Mouse (Mus musculus) fibroblast of lung, adult 2 months (primary cell): Measurements from ENCODE around the gene Rbm34.
"Not testable (repeated sequence)": the region's sequence is repeated elsewhere in the genome, so short reads cannot be mapped to it uniquely, and the experiment has no call there.

Experiments used
- DNase-seq: peaks from one replicate; pipeline ENCODE4 v3.0.0-alpha.2; 2011; ENCODE audit warnings: low read depth

Rbm34 gene

DNA sequence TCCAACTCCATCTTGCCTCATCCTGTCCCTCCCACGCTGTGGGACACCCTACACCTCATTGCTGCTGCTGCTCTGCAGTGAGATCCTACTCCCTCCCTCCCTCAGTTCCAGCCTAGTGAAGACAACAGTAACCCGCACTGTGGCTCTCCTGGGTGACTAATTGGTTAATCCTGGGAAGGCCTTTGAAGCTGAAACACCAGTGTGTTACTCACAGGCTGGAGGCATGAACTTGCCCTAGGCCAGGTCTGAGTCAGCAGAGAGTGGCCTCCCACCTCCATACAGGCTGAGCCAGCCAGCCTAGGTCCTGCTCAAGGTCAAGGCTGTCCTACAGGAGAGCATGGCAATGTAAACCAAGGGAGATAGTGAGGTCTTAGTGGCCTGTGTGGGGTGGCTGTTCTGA lies 51.6 kb downstream of the Rbm34 start:
- DNase-seq = peak; percentile 81

DNA sequence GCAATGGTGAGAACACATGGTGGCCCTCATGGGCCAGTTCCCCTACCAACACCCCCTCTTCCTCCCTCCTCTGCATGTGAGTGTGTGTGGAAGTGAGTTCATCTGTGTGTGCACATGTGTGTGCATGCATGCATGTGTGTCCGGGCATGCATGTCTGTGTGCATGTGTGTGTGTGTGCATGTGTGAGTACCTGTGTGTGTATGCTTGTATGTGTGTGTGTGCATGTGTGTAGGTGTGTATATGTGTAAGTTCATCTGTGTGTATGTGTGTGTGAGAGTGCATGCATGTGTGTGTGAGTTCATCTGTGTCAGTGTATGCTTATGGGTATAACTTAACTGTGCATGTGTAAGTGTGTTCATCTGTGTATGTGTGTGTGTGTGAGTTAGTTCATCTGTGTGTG lies 52.5 kb downstream of the Rbm34 start:
- DNase-seq = no peak

DNA sequence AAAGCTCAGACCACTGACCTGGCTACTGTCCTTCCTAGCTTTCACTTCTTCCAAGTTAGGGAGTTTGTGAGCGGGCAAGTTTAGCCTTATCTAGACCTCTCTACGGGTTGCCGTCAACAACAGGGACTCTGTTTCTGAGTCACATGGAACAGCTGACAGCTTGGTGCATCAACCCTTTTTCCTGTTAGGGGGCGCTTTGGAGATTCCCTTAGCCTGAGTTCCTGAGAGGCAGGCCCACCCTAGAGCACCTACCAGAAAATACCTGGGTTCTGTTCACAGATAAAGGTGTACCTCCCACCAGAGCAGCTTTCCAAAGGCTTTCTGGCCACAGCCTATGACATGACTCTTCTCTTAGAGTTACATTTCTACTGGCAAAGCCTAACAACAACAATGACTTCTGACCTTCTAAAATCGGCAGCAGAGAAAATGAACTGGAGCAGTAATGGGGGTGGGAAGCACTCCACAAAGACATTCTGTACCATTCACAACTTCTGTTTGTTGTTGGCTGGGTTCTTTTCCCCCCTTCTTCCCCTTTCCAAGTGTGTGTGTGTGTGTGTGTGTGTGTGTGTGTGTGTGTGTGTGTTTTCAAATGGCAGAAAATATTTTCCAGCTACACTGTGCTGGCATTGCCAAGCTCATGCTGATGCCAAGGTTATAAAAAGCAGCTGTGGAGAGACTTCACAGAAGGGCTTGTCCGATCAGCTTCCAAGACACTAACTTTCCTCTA lies 53.5 kb downstream of the Rbm34 start:
- DNase-seq = no peak

DNA sequence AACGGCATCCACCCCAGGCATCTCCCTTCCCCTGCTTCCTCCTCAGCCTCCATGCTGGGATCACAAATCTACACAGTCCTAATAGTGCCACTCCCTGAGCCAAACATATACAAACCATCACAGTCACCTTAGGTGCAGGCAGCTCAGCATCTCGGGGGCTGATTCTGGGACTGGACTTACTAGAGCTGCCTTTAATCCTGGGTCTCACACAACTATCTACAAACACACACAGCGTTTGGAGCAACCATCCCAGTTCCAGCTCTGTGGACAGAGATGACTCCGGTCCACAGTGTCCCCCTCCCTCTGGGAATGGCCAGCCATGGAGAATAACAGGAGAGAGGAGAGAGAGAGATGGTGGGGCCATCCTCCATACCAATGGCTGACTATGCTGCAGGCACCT lies 54.3 kb downstream of the Rbm34 start:
- DNase-seq = no peak

DNA sequence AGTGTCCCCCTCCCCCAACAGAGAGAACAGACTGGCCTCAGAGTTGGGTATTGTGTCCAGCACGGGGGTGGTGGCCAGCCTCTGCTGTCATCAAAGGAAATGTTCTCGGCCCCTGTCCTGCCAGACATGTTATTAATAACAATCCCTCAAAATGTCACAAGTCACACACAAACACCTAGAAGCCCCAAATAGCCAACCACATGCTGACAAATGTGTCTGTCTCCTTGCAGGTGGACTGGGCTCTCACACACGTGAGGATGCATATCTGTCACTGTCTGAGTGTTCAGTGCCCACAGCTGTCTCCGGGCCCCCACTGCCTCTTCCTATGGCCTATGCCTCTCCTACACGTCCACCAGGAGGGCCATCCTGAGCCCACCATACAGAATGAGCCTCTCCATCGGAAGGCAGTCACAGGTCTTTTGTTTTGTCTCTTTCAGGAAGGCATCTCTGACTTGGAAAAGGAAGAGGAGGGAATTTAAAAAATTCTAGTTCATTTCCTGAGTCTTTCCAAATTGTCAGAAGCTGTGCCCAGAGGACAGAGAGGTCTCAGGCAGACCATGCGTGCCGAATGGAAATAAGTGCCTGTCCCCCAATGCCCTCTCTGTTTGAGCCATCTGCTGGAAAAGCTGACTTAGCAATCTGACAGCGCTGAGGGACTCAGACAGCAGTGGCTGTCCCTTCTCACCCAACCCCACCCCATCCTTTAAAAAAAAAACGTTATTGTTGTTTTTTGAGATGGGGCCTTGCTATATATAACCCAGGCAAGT lies 56.1 kb downstream of the Rbm34 start:
- DNase-seq = no peak

DNA sequence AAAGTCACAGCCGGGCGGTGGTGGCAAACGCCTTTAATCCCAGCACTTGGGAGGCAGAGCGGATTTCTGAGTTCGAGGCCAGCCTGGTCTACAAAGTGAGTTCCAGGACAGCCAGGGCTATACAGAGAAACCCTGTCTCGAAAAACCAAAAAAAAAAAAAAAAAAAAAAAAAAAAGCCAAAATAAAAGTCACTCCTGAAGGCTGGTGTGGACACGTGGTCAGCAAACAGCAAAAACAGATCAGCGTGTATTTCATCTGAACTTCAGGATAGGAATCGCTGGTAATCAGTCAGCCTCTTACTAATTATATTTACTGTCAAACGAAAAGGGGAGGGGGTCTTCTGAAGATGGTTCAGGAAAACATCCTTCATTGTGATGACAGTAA lies 56.8 kb downstream of the Rbm34 start:
- not testable (repeated sequence) for DNase-seq

DNA sequence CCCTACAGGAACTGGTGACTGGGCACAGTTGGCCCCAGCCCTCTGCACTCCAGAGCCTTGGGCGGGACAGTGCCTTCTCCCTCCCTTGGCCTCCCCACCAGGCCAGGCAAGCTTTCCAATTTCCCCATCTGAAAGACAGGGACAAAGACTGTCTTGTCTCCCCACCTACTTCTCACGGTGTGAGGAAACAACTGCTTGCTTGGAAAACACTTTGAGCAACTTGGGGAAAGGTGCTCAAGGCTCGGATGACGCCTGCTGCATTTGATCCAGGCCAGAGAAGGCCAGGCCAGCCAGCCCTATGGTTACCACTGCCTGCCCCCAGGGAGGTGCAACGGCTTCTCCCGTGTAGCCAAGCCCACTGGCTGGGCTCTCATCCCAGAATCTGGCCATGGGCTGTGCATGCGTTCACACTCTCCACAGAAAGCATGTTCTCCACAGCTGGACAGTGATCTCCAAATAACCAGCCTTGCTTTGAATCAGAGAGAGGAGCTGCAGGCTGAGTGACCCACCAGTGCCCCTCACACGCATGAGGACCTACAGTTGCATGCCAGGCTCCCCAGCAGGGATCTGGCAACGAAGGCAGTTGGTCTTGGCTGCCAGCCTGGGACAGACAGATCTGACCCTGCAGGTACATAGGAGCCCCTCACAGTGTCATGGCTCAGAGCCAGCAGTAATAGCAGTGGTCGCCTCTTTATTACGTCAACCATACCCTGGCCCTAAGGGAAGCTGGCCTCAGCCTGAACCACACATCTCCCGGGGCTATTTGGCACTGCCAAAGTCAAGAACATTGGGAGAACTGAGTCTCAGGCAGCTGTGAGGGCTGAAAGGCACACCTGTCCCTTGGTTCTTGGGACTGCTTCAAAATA lies 57.4 kb downstream of the Rbm34 start:
- DNase-seq = peak; percentile 96

DNA sequence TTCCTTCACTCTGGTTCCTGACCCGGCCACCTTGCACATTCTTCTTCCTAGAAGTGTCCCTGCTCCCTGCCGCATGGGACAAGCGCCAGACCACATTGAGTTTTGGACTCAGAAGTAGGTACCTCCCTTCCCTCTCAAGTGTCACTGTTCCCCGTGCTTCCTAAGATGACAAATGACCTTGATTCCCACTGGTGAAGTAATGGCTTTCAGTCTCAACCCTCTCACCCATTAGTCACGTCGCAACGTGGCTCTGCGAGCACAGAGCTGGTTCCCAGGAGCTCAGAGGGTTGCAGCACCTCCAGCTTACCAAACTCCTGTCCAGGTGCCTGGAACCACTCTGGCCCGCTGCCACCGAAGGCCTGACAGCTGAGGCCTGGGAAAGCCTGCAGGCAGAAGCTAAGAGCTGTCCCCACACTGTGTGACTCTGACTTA lies 61.5 kb downstream of the Rbm34 start:
- DNase-seq = no peak

DNA sequence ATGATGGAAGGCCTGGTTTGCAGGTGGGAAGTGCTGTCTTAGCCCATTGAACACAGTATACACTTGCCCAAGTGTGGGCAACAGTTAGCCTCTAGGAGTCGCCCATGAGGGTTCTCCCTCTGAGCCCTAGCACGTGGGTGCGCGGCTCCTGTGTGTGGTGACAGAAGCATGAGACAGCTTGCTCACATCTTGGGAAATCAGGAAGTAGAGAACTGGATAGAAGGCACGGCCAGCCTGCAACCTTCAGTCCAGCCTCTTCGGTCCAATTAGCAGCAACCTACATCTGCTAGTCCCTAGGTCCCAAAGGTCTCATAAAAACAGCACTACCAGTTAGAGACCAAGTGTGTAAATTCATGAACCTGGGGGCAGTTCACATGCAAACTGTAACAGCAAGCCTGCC lies 62.1 kb downstream of the Rbm34 start:
- DNase-seq = no peak

DNA sequence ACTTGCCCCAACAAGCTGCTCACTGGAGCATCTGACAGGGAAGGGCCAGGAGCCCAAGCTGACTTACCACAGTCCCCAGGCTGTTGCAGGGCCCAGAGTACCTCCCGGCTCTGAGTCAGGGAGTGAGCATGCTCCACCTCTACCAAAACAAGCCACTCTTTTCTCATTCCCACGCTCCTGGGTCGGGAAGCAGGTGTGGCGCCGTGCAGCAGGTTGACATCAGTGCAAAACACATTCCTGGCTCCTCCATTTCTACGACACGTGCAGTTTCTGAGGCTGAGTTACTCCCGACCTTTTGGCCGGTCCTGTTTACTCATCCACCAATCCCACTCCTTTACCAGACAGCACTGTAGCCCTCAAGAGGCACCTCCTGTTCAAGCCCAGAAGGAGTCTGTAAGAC lies 62.9 kb downstream of the Rbm34 start:
- DNase-seq = no peak

DNA sequence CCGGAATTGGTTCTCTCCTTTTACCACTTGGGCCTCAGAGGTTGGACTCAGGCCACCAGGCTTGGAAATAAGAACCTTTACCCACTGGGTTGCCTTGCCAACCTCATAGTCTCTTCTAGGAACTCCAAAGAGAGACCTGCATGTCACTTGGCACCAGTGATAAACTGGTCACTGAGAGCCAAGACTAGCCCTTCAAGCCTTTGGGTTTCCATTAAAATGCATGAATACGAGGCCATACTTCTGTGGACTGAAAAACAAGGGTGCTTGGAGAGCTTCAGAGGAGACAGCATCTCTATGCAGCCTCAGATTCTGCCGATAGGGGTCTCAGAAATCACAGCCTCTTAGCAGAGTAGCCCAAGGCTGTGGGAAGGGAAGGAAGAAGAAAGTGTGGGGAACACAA lies 63.5 kb downstream of the Rbm34 start:
- DNase-seq = no peak

DNA sequence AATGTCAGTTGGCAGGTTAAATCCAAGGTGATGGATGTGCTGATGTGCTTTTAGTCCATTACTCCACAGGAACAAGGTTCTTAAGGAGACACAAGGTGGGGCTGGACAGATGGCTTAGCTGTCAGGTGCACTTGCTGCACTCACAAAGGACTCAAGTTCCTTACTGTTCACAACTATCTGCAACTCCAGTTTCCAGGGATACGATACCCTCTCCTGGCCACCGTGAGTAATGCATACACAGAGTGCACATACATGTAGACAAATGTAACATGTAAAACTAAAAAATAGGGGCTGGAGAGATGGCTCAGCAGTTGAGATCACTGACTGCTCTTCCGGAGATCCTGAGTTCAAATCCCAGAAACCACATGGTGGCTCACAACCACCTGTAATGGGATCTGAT lies 65.5 kb downstream of the Rbm34 start:
- no peak for DNase-seq

DNA sequence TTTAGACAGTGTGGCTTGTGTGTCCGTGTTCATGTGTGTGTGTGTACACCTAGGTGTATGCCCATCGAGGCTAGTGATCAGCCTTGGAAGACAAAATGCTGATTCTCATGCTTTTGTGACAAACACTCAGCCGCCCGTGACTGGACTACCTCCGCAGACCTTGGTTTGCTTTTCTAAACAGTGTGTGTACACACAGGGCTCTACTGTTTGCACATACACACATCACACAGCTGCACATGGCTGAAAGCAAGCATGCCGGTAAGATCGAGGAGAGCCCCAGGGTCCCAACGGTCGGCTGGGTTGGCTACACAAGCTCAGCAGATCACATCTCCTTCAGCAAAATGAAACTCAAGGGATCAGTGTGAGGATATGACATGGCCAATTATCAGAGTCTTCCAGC lies 66.9 kb downstream of the Rbm34 start:
- DNase-seq = no peak

DNA sequence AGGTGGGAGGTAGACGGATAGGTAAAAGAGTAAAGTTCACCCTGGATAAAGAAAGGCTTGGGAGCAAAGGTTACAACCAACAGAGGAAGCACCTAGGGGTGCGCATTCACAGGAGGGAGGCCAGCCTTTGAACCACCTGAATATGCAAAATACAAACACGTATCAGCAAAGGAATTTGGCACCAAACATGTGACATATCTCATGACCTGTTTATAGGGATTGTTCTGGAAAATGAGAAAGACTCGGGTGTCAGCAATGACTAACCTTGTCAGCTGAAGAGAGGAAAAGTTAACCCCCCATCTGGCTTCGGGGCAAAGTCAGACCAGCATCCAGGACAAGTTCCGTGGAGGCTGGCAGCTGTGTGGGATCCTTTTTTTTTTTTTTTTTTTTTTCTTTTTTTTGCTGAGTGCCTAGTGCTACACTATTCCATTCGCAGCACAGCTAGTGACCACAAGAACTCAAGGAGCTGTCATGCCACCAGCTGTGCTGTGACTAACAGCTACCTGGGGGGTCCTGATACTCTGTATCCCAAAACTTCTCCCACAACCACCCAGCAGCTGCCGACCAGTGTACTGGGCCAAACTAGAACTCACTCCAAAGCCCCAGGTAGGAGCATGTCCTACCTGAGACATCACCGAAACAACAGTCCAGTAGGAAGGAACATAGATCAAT lies 67.5 kb downstream of the Rbm34 start:
- no peak for DNase-seq

DNA sequence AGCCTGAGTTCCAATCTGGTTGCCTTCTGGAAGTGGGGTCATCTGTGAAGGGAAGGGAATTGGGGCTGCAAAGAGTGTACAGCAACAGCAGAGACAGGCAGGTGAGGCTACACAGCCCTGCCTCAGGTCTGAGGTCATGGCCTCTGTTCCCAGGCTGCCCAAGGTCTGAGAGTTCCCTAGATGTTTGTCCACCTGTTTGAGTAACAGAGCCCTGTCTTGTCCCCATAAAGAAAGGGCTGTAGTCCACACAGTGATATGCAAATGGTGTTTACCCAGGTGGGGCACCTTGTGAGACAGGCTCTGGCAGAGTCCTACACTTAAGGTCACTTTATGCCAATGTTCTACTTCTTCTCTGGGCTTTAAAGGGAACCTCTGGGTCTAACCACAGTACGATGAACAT lies 69.3 kb downstream of the Rbm34 start:
- DNase-seq = no peak

DNA sequence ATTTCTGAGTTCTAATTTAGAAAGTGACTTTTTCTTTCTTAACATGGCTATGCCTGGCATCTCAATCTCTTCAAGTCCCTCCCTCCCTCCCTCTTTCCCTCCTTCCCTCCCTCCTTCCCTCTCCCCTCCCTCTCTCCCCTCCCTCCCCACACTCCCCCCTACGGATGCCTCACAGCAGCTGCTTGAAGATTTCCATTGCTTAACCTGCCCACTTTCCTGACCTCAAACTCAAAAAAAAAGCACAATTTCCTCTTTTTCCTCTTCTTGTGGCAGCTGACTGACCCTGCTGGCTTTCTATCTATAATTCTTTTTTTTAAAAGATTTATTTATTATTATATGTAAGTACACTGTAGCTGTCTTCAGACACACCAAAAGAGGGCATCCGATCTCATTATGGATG lies 69.8 kb downstream of the Rbm34 start:
- no peak for DNase-seq
